Mouse (Mus musculus): ENCODE measurements at regions not wholly inside any gene's neighbourhood (a gene's known extent, or its start where the extent isn't known, plus 50 kb on each side); places are given as distances from the start of the nearest gene placed in this dataset.
A peak's percentile ranks its signal among the peaks of the same experiment; 100 is the strongest.

GRCm38 (mm10) chr15:62994691-62995090, 850.3 kb downstream of the Gsdmc2 start:
- no peak for DNase-seq (ENCODE audit: low spot score)

- DNase-seq (ENCODE audit: low spot score): no peak
Observed at GRCm38 (mm10) chr15:62986871-62987270, 858.1 kb downstream of the Gsdmc2 start.

GRCm38 (mm10) chr15:62986147-62986546, 858.8 kb downstream of the Gsdmc2 start:
- no peak for DNase-seq (ENCODE audit: low spot score)

- DNase-seq (ENCODE audit: low spot score): no peak
Observed at GRCm38 (mm10) chr15:62970566-62970965, 874.4 kb downstream of the Gsdmc2 start.

- no peak for DNase-seq (ENCODE audit: low spot score)
Observed at GRCm38 (mm10) chr15:62962681-62963080, 882.3 kb downstream of the Gsdmc2 start.

- no peak for DNase-seq (ENCODE audit: low spot score)
Observed at GRCm38 (mm10) chr15:62960623-62961022, 884.4 kb downstream of the Gsdmc2 start.

GRCm38 (mm10) chr15:62958506-62959330, 886.3 kb downstream of the Gsdmc2 start:
- no peak for DNase-seq (ENCODE audit: low spot score)

- no peak for DNase-seq (ENCODE audit: low spot score)
Observed at GRCm38 (mm10) chr15:62954889-62955288, 890.1 kb downstream of the Gsdmc2 start.

GRCm38 (mm10) chr15:62954322-62954820, 890.6 kb downstream of the Gsdmc2 start:
- DNase-seq (ENCODE audit: low spot score): no peak

- DNase-seq (ENCODE audit: low spot score): no peak
Observed at GRCm38 (mm10) chr15:62953215-62953941, 891.6 kb downstream of the Gsdmc2 start.

GRCm38 (mm10) chr15:62952487-62953214, 892.3 kb downstream of the Gsdmc2 start:
- no peak for DNase-seq (ENCODE audit: low spot score)

GRCm38 (mm10) chr15:62939416-62939815, 905.6 kb downstream of the Gsdmc2 start:
- no peak for DNase-seq (ENCODE audit: low spot score)

GRCm38 (mm10) chr15:62937756-62938155, 907.2 kb downstream of the Gsdmc2 start:
- DNase-seq (ENCODE audit: low spot score): no peak

- peak; percentile 4 for DNase-seq (ENCODE audit: low spot score)
Observed at GRCm38 (mm10) chr15:62934522-62935189, 910.3 kb downstream of the Gsdmc2 start.

- DNase-seq (ENCODE audit: low spot score): no peak
Observed at GRCm38 (mm10) chr15:62920520-62920919, 924.5 kb downstream of the Gsdmc2 start.

GRCm38 (mm10) chr15:62919264-62919663, 925.7 kb downstream of the Gsdmc2 start:
- DNase-seq (ENCODE audit: low spot score): no peak

- DNase-seq (ENCODE audit: low spot score): no peak
Observed at GRCm38 (mm10) chr15:62908379-62908778, 936.6 kb downstream of the Gsdmc2 start.

GRCm38 (mm10) chr15:62907181-62907580, 937.8 kb downstream of the Gsdmc2 start:
- DNase-seq (ENCODE audit: low spot score): no peak

- DNase-seq (ENCODE audit: low spot score): peak; percentile 76
Observed at GRCm38 (mm10) chr15:62903047-62903822, 941.7 kb downstream of the Gsdmc2 start.

GRCm38 (mm10) chr15:62901955-62902354, 943.0 kb downstream of the Gsdmc2 start:
- DNase-seq (ENCODE audit: low spot score): no peak

- no peak for DNase-seq (ENCODE audit: low spot score)
Observed at GRCm38 (mm10) chr15:62889798-62890197, 955.2 kb downstream of the Gsdmc2 start.

Measured in retina, embryonic 14.5 days (tissue).